21 mouse cellular contexts compared by ENCODE assay signal in the genomic region with DNA sequence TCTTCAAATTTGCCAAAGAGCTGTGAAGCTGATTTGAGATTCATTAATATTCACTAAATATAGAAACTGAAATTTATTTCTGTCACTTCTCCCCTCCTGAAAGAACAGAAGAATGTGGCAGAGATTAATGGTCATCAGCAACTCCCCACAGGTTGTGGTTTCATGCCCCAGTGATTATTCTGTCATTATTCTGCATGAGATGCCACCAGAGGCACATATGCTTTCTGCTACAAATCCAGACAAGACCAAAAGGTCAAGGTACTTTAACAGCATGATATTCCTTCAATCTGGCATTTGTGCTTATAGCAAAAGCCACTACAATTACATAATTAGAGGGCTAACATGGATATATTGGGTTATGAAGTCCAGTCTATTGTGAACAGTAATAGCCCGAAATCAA. TPM values are rescaled to one million over a fixed set of nuclear protein-coding genes. Genes with fewer than 3 reads are reported as not detected.
DNase-seq lines count a peak whose midpoint lies in the region; ATAC-seq lines count a peak whose summit lies in the region.
"Had no signal": no experiment of that assay in that cellular context is flagged by ENCODE, and none has a peak within 500 bp of the region (broad histone marks: within the 10 kb centered on the region; RNA-seq: fewer than 3 reads in every experiment).

No protein-coding gene starts in this region.

- H3K4me1 ChIP-seq in neural tube, embryonic 11.5 days (ENCODE audit: control insufficient read depth, insufficient read depth, low read length), result no peaks in the 10 kb centered on the region
- H3K4me1 ChIP-seq in neural tube, embryonic 15.5 days, result no peaks in the 10 kb centered on the region
- H3K4me1 ChIP-seq: forebrain, embryonic 12.5 days; heart, embryonic 12.5 days; midbrain, embryonic 10.5 days had no signal

- DNase-seq in embryo, embryonic 10 days (ENCODE audit: low spot score), result peak; percentile 7
- no peak for DNase-seq in embryo, embryonic 9.5 days (ENCODE audit: extremely low spot score)
- DNase-seq in neural tube, embryonic 11.5 days (ENCODE audit: low spot score), result peak; percentile 24
- peak; percentile 40 to 77 for DNase-seq in cerebellum, postnatal 14 days
- no peak for DNase-seq in gastrocnemius, postnatal 36 days
- no peak for DNase-seq in urinary bladder, postnatal 25 days (ENCODE audit: low spot score)
- DNase-seq: kidney, adult 8-10 months; lung, adult 2 months; lung, postnatal 36 days; right cerebral cortex, adult 18-20 months; thymus, postnatal 4 days had no signal

- H3K27ac ChIP-seq in neural tube, embryonic 11.5 days (ENCODE audit: low read depth, low read length), result no peak overlapping the region
- H3K27ac ChIP-seq in neural tube, embryonic 15.5 days (replicated peaks), result no peak overlapping the region
- H3K27ac ChIP-seq: forebrain, embryonic 12.5 days; midbrain, embryonic 10.5 days had no signal

- intact Hi-C loops in gastrocnemius, postnatal 36 days (cut with DNase I), result no loop called here

- H3K4me2 ChIP-seq in neural tube, embryonic 11.5 days (ENCODE audit: low read depth), result no peak overlapping the region
- H3K4me2 ChIP-seq in neural tube, embryonic 15.5 days, result no peak overlapping the region
- H3K4me2 ChIP-seq: forebrain, embryonic 12.5 days; heart, embryonic 12.5 days had no signal

- H3K9ac ChIP-seq in neural tube, embryonic 11.5 days (ENCODE audit: low read length), result no peak overlapping the region
- H3K9ac ChIP-seq in neural tube, embryonic 15.5 days (replicated peaks), result no peak overlapping the region
- H3K9ac ChIP-seq: forebrain, embryonic 12.5 days; heart, embryonic 12.5 days had no signal

- ATAC-seq in neural tube, embryonic 11.5 days (ENCODE audit: insufficient read depth, low FRiP score, low TSS enrichment), result no peak
- ATAC-seq in neural tube, embryonic 15.5 days (ENCODE audit: low FRiP score), result no peak
- ATAC-seq in monocyte, adult 5-6 weeks (replicated peaks; ENCODE audit: insufficient number of reproducible peaks, low FRiP score, low TSS enrichment, poor library complexity, severe bottlenecking), result no peak
- ATAC-seq: inflammation-experienced regulatory T-cells, adult 6 months had no signal

- WGBS in neural tube, embryonic 11.5 days, result 85% methylated on average over 1 of the region's 1 CpGs
- WGBS in neural tube, embryonic 15.5 days, result 77% methylated on average over 1 of the region's 1 CpGs

- H3K9me3 ChIP-seq in neural tube, embryonic 11.5 days (ENCODE audit: control insufficient read depth, low read length), result no peaks in the 10 kb centered on the region
- H3K9me3 ChIP-seq in neural tube, embryonic 15.5 days (replicated peaks), result no peaks in the 10 kb centered on the region
- H3K9me3 ChIP-seq: forebrain, embryonic 12.5 days; heart, embryonic 12.5 days; midbrain, embryonic 10.5 days had no signal

- no peaks in the 10 kb centered on the region for H3K36me3 ChIP-seq in neural tube, embryonic 11.5 days (ENCODE audit: control insufficient read depth, insufficient read depth, low read length)
- no peaks in the 10 kb centered on the region for H3K36me3 ChIP-seq in neural tube, embryonic 15.5 days
- H3K36me3 ChIP-seq: forebrain, embryonic 12.5 days; heart, embryonic 12.5 days; midbrain, embryonic 10.5 days had no signal

- H3K4me3 ChIP-seq in neural tube, embryonic 11.5 days (ENCODE audit: low read depth, low read length), result no peak overlapping the region
- H3K4me3 ChIP-seq in neural tube, embryonic 15.5 days (replicated peaks), result no peak overlapping the region
- H3K4me3 ChIP-seq: forebrain, embryonic 12.5 days; heart, embryonic 12.5 days; midbrain, embryonic 10.5 days; myocyte had no signal

- H3K27me3 ChIP-seq in neural tube, embryonic 11.5 days (ENCODE audit: control insufficient read depth, insufficient read depth, low read length), result no peaks in the 10 kb centered on the region
- no peaks in the 10 kb centered on the region for H3K27me3 ChIP-seq in neural tube, embryonic 15.5 days (replicated peaks)
- H3K27me3 ChIP-seq: CH12.LX; forebrain, embryonic 12.5 days; heart, embryonic 12.5 days had no signal

RNA-seq across cellular contexts. Expression of a gene that starts 35.8 kb away (rescaled TPM):
- 0.68 and 0.99 TPM in 2 replicates for polyA plus RNA-seq in neural tube, embryonic 11.5 days (2014; fragmentation: Nextera tagmentation; extraction: Ambion mirVana)
- polyA plus RNA-seq in neural tube, embryonic 15.5 days (2015; fragmentation: Nextera tagmentation; extraction: Ambion mirVana), result 9.0 and 14.6 TPM in 2 replicates
- total RNA-seq in gastrocnemius, postnatal 36 days (2021), result not detected
- total RNA-seq in monocyte, adult 5-6 weeks (2017), result not detected in 3 replicates
- total RNA-seq: CH12.LX; heart, postnatal 25 days had no signal
- polyA plus RNA-seq: inflammation-experienced regulatory T-cells, adult 6 months; lung, adult 2 months; small intestine, adult 2 months had no signal

Comparison
In these comparisons a context has a peak if more than half of its experiments do, and no peak if none do; other contexts are left out.
1. DNase-seq: peak in embryo, embryonic 10 days (single experiment), neural tube, embryonic 11.5 days (single experiment) and cerebellum, postnatal 14 days (2 of 2); none in embryo, embryonic 9.5 days (single experiment), gastrocnemius, postnatal 36 days (0 of 2) and urinary bladder, postnatal 25 days (single experiment).